Mouse (Mus musculus): ENCODE data around the gene Myl6b. TPM values are rescaled to one million over a fixed set of nuclear protein-coding genes. Genes with fewer than 3 reads are reported as not detected.

The Myl6b gene
- polyA plus RNA-seq, 1 experiment from 2014 or later: 5.5 TPM

DNA sequence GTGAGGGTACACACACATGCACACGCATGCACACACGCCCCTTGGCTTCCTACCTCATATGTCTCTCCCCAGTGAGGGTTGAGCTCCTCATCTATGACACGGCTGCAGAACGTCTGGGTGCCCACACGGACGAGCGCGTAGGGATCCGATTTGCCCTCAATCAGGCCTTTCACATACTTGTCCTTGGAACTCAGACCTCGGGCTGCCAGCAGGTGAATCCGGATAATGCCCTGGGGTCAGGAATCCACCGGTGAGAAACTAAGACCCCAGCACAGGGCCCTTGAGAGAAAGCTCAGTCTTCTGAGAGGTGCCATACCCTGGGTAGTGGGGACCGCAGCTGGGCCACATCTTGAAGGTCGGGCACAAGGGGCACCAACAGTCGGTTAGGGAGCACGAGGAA, 22.1 kb upstream of the Myl6b start:
- ATAC-seq (no peak), DNase-seq (ENCODE audit: low spot score) (no peak)
- Histone ChIP-seq H3K9ac (replicated peaks; ENCODE audit: low read depth) (no peak overlapping the region), H3K27me3 (replicated peaks; ENCODE audit: insufficient read depth, low read length) (no peaks in the 10 kb centered on the region), H3K4me3 (ENCODE audit: low read depth, low read length) (no peak overlapping the region), H3K36me3 (ENCODE audit: insufficient read depth, low read length) (peaks cover 23% of the 10 kb centered on the region), H3K27ac (ENCODE audit: low read length) (no peak overlapping the region), H3K4me1 (ENCODE audit: insufficient read depth, low read depth, low read length) (peaks cover 6% of the 10 kb centered on the region; the same call in 1 of the 2 replicates), H3K9me3 (ENCODE audit: low read length) (no peaks in the 10 kb centered on the region), H3K4me2 (replicated peaks; ENCODE audit: low read depth, low read length) (no peak overlapping the region)
- TF ChIP-seq EP300 (IDR thresholded peaks at IDR 0.05) (no peak), CTCF (IDR thresholded peaks at IDR 0.05) (no peak)
- WGBS: 88% methylated on average over 16 of the region's 16 CpGs

DNA sequence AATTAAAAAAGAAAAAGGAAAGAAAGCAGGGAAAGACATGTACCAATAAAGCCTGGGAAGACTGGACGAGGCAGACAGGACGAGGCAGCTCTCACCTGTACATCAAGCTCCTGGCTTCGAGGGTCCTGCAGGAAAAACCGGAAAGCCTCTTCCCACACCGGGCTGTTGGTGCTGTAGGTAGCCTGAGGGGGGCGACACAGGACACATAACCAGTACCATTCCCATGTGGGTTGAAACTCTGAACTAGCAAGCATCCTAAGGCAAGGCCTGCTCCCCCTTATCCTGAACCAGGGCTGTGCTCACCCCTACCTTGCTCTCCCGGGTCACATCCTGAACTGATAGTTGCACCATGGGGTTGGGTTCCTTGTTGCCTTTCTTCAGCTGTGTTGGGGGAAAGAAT, 20.3 kb upstream of the Myl6b start:
- 72% methylated on average over 7 of the region's 7 CpGs for WGBS

DNA sequence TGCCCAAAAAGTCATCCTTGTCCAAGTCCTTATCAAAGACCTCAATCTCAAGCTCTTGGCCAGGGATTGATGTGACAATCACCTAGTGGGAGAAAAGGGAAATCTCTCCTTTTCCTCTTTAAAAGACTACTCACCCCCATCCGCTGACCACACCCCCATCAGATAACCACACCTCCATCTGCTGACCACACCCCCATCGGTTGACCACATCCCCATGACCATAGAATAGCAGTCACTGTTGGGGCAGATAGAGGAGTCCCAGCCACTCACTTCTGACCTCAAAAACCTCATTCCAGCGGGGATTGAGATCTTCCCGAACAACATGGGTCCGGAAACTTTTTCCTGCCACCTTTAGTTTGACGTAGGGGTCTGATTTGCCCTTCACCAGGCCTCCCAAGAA, 18.2 kb upstream of the Myl6b start:
- H3K9ac ChIP-seq (replicated peaks; ENCODE audit: low read depth): no peak overlapping the region
- 40% methylated on average over 6 of the region's 6 CpGs for WGBS
- DNase-seq (ENCODE audit: low spot score) (peak; percentile 37), ATAC-seq (peak; percentile 53; the same call in 1 of the 2 replicates)
- no peaks in the 10 kb centered on the region for H3K4me1 ChIP-seq (ENCODE audit: insufficient read depth, low read depth, low read length)
- H3K4me3 ChIP-seq (ENCODE audit: low read depth, low read length): no peak overlapping the region
- TF ChIP-seq CTCF (IDR thresholded peaks at IDR 0.05): no peak
- TF ChIP-seq EP300 (IDR thresholded peaks at IDR 0.05): no peak
- no peak overlapping the region for H3K27ac ChIP-seq (ENCODE audit: low read length)
- H3K9me3 ChIP-seq (ENCODE audit: low read length): no peaks in the 10 kb centered on the region
- no peaks in the 10 kb centered on the region for H3K27me3 ChIP-seq (replicated peaks; ENCODE audit: insufficient read depth, low read length)
- peaks cover 49% of the 10 kb centered on the region for H3K36me3 ChIP-seq (ENCODE audit: insufficient read depth, low read length)
- no peak overlapping the region for H3K4me2 ChIP-seq (replicated peaks; ENCODE audit: low read depth, low read length)

More for the DNA sequence above, 20.3 kb upstream of the Myl6b start:
- H3K36me3 ChIP-seq (ENCODE audit: insufficient read depth, low read length): peaks cover 35% of the 10 kb centered on the region
- no peak overlapping the region for H3K4me3 ChIP-seq (ENCODE audit: low read depth, low read length)
- H3K9me3 ChIP-seq (ENCODE audit: low read length): no peaks in the 10 kb centered on the region
- no peak overlapping the region for H3K9ac ChIP-seq (replicated peaks; ENCODE audit: low read depth)
- H3K27ac ChIP-seq (ENCODE audit: low read length): no peak overlapping the region
- H3K27me3 ChIP-seq (replicated peaks; ENCODE audit: insufficient read depth, low read length): no peaks in the 10 kb centered on the region
- ATAC-seq (peak; percentile 66), DNase-seq (ENCODE audit: low spot score) (peak; percentile 75)
- TF ChIP-seq EP300 (IDR thresholded peaks at IDR 0.05): no peak
- peak; percentile 74 for TF ChIP-seq CTCF (IDR thresholded peaks at IDR 0.05)
- H3K4me2 ChIP-seq (replicated peaks; ENCODE audit: low read depth, low read length): no peak overlapping the region
- no peaks in the 10 kb centered on the region for H3K4me1 ChIP-seq (ENCODE audit: insufficient read depth, low read depth, low read length)

DNA sequence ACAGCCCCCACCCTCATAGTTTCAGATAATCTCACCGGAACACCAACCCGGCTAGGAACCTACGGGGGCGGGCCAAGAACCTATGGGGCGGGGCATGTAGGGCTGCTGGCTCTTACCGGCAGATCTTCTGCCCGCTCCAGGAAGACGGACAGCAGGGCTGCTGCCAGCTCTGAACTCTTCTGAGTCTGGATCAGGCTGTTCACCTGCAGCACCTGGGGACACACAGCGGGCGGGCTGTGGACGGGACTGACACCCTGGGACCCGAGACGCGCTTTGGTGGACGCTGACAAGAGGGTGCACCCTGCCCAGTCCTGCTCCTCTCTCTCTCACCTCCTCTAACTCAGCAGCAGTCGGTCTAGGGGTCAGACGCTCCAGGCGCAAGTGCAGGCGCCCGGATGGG, 17.5 kb upstream of the Myl6b start:
- H3K4me3 ChIP-seq (ENCODE audit: low read depth, low read length): no peak overlapping the region
- DNase-seq (ENCODE audit: low spot score): no peak
- no peak for ATAC-seq
- H3K4me1 ChIP-seq (ENCODE audit: insufficient read depth, low read depth, low read length): no peaks in the 10 kb centered on the region
- H3K36me3 ChIP-seq (ENCODE audit: insufficient read depth, low read length): peaks cover 51% of the 10 kb centered on the region
- H3K9ac ChIP-seq (replicated peaks; ENCODE audit: low read depth): no peak overlapping the region
- TF ChIP-seq CTCF (IDR thresholded peaks at IDR 0.05) (no peak), EP300 (IDR thresholded peaks at IDR 0.05) (no peak)
- H3K27me3 ChIP-seq (replicated peaks; ENCODE audit: insufficient read depth, low read length): no peaks in the 10 kb centered on the region
- H3K9me3 ChIP-seq (ENCODE audit: low read length): no peaks in the 10 kb centered on the region
- no peak overlapping the region for H3K27ac ChIP-seq (ENCODE audit: low read length)
- 49% methylated on average over 20 of the region's 20 CpGs for WGBS
- no peak overlapping the region for H3K4me2 ChIP-seq (replicated peaks; ENCODE audit: low read depth, low read length)

DNA sequence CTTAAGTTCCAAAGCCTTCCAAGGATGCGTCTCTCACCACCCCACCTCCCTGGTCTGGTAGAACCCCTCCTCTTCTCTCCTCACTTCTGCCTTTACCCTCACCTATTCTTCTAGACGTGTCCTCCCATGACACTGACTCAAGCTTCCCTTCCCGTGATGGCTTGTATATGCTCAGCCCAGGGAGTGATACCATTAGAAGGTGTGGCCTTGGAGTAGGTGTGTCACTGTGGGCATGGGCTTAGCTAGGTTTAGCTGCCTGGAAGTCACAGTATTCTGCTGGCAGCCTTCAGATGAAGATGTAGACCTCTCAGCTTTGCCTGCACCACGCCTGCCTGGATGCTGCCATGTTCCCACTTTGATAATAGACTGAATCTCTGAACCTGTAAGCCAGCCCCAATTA, 16.6 kb upstream of the Myl6b start:
- no peak for ATAC-seq
- Histone ChIP-seq H3K27me3 (replicated peaks; ENCODE audit: insufficient read depth, low read length) (no peaks in the 10 kb centered on the region), H3K4me3 (ENCODE audit: low read depth, low read length) (no peak overlapping the region), H3K4me2 (replicated peaks; ENCODE audit: low read depth, low read length) (no peak overlapping the region), H3K4me1 (ENCODE audit: insufficient read depth, low read depth, low read length) (no peaks in the 10 kb centered on the region), H3K9me3 (ENCODE audit: low read length) (no peaks in the 10 kb centered on the region), H3K36me3 (ENCODE audit: insufficient read depth, low read length) (peaks cover 52% of the 10 kb centered on the region), H3K27ac (ENCODE audit: low read length) (no peak overlapping the region), H3K9ac (replicated peaks; ENCODE audit: low read depth) (no peak overlapping the region)
- no peak for DNase-seq (ENCODE audit: low spot score)
- 84% methylated on average over 4 of the region's 4 CpGs for WGBS
- TF ChIP-seq CTCF (IDR thresholded peaks at IDR 0.05): no peak
- TF ChIP-seq EP300 (IDR thresholded peaks at IDR 0.05): no peak

DNA sequence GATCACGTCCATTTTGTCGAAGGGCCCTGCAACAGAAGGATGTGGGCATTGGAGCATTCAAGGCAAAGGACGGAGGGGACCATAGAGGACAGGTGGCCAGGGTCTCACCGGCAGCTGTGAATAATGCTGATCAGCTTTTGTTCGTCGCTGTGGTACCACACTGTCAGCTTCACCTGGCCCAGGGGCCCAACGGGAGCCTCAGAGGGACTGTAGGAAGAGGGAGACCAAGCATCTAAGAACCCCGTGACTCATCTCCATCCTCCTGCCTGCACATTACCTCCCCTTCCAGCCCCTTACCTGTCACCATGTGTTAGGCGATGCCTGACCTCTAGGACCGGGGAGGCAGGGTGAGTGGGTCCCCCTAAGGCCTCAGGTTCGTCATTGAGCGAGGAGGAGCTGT, 13.3 kb upstream of the Myl6b start:
- H3K27ac ChIP-seq (ENCODE audit: low read length): no peak overlapping the region
- H3K9ac ChIP-seq (replicated peaks; ENCODE audit: low read depth): no peak overlapping the region
- 82% methylated on average over 12 of the region's 12 CpGs for WGBS
- H3K4me2 ChIP-seq (replicated peaks; ENCODE audit: low read depth, low read length): no peak overlapping the region
- peaks cover 45% of the 10 kb centered on the region for H3K36me3 ChIP-seq (ENCODE audit: insufficient read depth, low read length)
- ATAC-seq (no peak), DNase-seq (ENCODE audit: low spot score) (no peak)
- no peaks in the 10 kb centered on the region for H3K27me3 ChIP-seq (replicated peaks; ENCODE audit: insufficient read depth, low read length)
- TF ChIP-seq EP300 (IDR thresholded peaks at IDR 0.05): no peak
- no peak for TF ChIP-seq CTCF (IDR thresholded peaks at IDR 0.05)
- H3K4me3 ChIP-seq (ENCODE audit: low read depth, low read length): no peak overlapping the region
- H3K4me1 ChIP-seq (ENCODE audit: insufficient read depth, low read depth, low read length): 0 out of 2 replicates have a peak, but pooled peaks cover 3% of the 10 kb centered on the region
- H3K9me3 ChIP-seq (ENCODE audit: low read length): no peaks in the 10 kb centered on the region

DNA sequence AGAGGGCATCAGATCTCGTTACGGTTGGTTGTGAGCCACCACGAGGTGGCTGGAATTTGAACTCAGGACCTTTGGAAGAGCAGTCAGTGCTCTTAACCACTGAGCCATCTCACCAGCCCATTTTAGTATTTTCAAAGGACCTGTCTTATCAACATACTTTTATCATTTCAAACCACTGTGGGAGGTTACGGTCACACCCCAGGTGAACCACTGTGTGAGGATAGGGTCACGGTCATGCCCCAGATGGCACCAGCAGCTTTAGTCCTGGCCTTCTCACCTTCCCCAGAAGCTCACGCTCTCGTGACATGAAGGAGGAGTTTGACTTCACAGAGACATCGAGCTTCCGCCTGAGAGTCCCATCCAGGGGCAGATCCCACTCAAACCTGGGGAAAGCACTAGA, 12.7 kb upstream of the Myl6b start:
- no peak overlapping the region for H3K4me3 ChIP-seq (ENCODE audit: low read depth, low read length)
- no peak for TF ChIP-seq EP300 (IDR thresholded peaks at IDR 0.05)
- TF ChIP-seq CTCF (IDR thresholded peaks at IDR 0.05): no peak
- H3K9ac ChIP-seq (replicated peaks; ENCODE audit: low read depth): no peak overlapping the region
- H3K36me3 ChIP-seq (ENCODE audit: insufficient read depth, low read length): peaks cover 43% of the 10 kb centered on the region
- no peak overlapping the region for H3K4me2 ChIP-seq (replicated peaks; ENCODE audit: low read depth, low read length)
- 0 out of 2 replicates have a peak, but pooled peaks cover 3% of the 10 kb centered on the region for H3K4me1 ChIP-seq (ENCODE audit: insufficient read depth, low read depth, low read length)
- H3K27ac ChIP-seq (ENCODE audit: low read length): no peak overlapping the region
- H3K27me3 ChIP-seq (replicated peaks; ENCODE audit: insufficient read depth, low read length): no peaks in the 10 kb centered on the region
- ATAC-seq (no peak), DNase-seq (ENCODE audit: low spot score) (no peak)
- 86% methylated on average over 9 of the region's 9 CpGs for WGBS
- no peaks in the 10 kb centered on the region for H3K9me3 ChIP-seq (ENCODE audit: low read length)
